Mouse (Mus musculus): ENCODE results near the gene Kdm6b.
"Not testable (repeated sequence)": the region's sequence is repeated elsewhere in the genome, so short reads cannot be mapped to it uniquely, and the experiment has no call there.

The Kdm6b gene

GRCm38 (mm10) chr11:69405397-69406200 is 7.9 kb downstream of the Kdm6b start:
- no peak for DNase-seq

DNA sequence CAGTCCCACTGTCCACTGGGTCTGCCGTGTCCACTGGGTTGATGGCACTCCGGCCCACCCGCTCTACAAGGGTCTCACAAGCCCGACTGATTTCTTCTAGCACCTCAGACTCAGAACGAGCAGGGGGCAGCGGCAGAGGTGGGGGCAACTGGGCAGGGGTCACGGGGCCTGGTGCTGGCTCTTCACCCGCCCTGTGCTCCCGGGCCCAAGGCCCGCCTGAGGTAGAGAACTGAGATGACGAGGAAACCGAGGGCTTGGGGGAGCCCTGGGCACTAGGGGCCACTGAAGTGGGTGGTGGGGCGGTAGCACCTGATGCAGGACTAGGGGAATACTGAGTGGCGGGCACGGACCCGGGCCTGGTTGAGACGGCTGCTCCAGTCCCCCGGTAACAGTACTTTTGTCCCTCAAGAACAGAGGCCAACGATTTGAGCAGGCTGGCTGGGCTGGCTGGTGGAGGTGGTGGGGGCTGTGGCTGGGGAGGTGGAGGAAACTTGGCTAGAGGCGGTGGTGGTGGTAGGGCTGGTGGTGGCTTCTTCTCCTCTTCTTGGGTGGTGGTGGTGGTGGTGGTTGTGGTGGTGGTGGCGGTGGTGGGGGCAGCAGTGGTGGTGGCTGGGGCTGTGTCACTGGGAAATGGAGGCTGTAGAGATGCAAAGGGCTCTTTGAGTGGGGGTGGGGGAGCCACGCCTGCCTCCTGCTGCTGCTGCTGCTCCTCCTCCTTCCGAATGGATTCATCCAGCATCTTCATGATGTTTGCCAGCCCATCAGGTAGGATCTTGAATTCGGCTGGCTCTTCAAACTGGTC is 8.7 kb downstream of the Kdm6b start:
- DNase-seq = no peak

DNA sequence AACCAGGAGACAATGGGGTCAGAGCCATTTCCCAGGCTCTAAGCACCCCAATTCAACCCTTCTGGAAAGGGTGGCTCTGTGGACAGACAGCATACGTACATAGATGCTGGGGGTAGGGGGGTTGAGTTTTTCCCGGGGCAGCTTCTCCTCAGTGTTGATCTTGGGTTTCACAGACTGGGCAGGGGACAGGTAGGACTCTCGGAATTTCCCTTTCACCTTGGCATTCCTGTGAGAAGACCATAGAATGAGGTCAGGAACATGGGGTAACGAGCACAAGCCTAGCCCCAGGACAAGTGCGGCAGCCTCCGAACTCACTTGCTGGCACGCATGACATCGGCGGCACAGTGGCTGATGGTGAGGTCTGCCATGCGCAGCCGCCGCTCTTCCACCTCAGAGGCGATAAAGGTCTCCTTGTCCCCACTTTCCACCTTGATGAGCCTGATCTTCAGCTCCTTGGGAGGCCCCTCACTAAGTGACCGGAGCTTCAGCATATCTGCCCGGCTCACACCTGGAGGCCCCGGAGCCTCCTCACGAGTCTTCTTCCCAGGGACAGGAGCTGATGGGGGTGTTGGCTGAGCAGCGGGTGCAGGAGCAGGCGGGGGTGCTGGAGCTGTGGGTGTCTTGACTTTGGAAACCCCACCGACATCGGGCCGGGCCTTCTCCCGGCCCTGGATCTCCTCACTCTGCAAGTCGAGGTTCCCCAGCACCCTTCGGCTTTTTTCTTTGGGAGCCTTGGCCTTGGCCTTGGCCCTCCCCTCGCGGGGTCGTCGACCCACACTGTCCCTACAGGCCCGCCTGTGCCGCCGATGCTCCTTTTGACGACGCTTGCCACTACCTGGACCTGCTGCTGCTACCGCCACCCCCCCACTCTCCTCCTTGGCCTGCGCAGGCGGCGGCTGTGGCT is 9.5 kb downstream of the Kdm6b start:
- no peak for DNase-seq

GRCm38 (mm10) chr11:69401987-69402386 is 11.5 kb downstream of the Kdm6b start:
- DNase-seq = no peak

DNA sequence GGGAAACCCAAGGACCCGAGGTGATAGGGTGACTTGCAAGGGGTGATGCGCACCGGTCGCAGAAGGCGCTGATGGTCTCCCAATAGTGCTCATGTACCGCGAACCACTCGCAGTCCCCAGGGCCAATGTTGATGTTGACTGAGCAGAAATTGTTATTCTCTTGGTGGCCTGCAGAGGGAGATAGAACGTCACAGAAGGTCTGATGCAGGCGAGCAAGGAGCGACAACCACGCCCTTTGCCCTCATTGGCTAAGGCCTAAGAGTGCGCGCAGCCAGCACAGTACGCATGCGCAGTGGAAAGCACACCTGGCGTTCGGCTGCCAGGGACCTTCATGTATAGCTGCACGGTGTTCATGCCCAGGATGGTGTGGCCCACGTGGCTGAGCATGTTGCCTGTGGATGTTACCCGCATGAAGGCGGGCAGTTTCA is 12.3 kb downstream of the Kdm6b start:
- DNase-seq = peak; percentile 96

- no peak for DNase-seq
Measured at GRCm38 (mm10) chr11:69400083-69400850, 13.2 kb downstream of the Kdm6b start.

GRCm38 (mm10) chr11:69399201-69400082 is 14.0 kb downstream of the Kdm6b start:
- DNase-seq = no peak

GRCm38 (mm10) chr11:69398486-69399200 is 14.8 kb downstream of the Kdm6b start:
- DNase-seq = no peak

GRCm38 (mm10) chr11:69398059-69398458 is 15.4 kb downstream of the Kdm6b start, which contains the start of gene Tmem88:
Gene Tmem88 (minus strand): TSS chr11:69398234.
- peak; percentile 53 for DNase-seq

GRCm38 (mm10) chr11:69397581-69398057 is 15.9 kb downstream of the Kdm6b start:
- DNase-seq = no peak

DNA sequence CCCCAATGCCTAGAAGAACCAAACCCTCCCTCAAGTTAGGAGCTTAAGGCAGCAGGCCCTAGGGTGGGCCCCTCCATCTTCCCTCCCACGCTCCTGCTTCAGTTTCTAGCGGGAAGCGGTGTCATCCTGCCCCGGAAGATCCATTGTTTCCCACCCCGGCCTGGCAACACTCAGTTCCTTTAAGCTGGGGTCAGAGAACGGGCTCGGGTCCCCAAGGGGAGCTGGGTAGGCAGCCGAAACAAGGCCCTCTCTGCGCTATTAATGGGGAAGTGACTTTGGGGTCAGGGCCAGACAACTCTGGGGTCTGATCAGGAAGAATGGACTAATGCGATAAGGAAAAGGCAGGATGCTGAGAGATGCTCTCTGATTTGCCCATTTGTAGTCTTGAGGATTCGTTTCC is 16.7 kb downstream of the Kdm6b start:
- peak; percentile 69 for DNase-seq

DNA sequence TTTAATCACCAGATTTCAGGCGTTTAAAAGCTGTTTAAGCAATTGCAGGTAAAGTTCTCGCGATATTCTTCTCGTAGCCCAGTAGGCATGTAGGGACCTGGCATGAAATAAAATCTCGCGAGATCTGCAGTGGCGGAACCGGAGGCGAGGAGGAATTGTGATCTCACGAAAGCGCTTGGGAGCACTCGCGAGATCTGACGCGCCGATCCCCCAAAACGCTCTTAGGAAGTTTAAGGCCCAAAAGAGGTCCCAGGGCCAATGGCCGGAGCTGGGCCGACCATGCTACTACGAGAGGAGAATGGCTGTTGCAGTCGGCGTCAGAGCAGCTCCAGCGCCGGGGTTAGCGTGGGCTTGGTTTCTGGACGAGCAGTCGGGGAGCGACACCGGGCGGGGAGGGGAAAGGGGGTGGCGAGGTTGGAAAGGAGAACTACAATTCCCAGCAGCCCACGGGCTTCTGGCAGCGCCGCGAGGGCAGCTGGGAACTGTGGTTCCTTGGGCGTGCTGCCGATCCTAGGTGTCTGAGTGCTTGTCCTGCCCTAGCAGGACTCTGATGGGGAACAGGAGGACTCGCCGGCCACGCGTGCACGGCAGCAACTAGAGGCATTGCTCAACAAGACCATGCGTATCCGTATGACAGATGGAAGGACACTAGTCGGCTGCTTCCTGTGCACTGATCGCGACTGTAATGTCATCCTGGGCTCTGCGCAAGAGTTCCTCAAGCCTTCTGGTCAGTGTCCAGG is 17.7 kb downstream of the Kdm6b start:
- DNase-seq = peak; percentile 99

GRCm38 (mm10) chr11:69395235-69395633 is 18.2 kb downstream of the Kdm6b start, which contains the start of the genes Naa38 and Cyb5d1:
Gene Naa38 (plus strand): TSS chr11:69395487.
Gene Cyb5d1 (minus strand): TSS chr11:69395631.
- peak; percentile 97 for DNase-seq

DNA sequence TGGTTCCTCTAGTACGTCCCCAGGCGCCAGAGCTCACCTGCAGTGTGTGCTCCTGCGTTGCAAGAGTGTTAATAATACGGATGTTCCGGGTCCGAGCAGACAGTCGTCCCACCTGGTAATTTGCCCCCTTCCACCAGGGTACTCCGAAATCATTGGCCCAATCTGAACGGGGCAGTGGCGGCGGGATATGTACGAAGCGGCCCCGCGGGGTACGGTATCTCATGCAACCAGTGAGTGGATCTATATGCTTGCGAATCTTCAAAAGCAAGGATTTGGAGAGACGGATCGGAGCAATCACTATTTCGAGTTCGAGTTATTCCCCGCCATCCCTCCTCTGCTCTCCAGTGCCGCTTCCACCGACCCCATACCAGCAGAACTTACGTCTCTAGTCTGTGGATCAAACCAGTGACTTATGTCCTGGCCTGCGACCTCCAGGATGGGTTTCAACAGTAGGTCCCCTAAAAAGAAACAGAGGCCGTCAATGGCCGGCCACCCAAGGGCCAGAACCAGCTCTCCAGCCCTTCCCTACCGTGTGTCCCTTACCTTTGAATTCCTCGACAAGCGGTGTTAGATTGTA is 18.8 kb downstream of the Kdm6b start:
- not testable (repeated sequence) for DNase-seq

GRCm38 (mm10) chr11:69390400-69391034 is 23.0 kb downstream of the Kdm6b start:
- peak; percentile 87 for DNase-seq

GRCm38 (mm10) chr11:69389531-69390399 is 23.7 kb downstream of the Kdm6b start:
- DNase-seq = peak; percentile 73

- no peak for DNase-seq
Measured at GRCm38 (mm10) chr11:69388680-69389079, 24.8 kb downstream of the Kdm6b start.

All from kidney, adult 9 months (tissue).